Mouse (Mus musculus): ENCODE results near the gene Fyttd1.
"Not testable (repeated sequence)": the region's sequence is repeated elsewhere in the genome, so short reads cannot be mapped to it uniquely, and the experiment has no call there.

The Fyttd1 gene

DNA sequence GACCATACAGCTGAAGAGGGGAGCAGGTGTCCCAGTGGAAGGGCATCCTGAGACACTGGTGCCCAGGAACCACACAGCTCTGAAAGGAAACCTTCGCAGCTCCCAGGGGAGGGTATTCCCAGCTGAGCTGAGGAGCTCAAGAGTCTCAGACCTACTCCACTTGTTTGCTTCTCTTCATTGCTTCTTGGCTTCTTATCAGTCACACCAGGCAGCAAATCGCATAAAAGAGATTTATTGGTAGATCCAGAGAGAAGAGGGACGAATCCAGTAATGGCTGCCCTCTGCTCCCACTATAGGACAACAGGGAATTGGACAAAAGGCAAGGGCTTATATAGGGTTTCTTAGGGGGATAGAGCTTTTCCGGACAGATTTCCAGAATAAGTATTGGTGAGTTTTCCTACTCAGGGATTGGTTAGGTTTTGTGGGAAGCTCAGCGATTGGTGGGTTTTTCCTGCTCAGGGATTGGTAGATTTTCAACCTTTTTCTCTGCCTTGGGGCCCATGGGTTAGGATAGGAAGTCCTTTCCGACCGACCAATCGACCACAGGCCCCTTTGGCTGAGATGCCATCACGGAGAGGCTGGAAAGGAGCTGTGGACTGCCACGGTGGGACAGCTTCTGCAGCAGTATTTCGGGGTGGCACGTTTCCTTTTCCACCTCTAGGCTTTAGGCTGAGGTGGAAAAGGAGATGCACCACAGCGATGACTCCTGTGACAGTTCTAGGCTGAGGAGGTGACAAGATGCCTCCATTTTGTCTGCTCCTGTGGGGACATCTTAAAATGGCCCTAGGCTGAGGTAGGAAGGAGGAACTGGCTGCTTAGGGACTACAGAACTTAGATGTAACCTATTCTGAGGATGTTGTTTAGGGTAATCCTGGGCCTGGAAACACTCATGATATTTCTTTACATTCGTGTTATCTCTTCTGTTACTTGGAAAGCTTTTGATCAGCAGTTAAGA lies 1.9 kb downstream of the Fyttd1 start:
- DNase-seq (ENCODE audit: low spot score in 2 of 2): no peak

DNA sequence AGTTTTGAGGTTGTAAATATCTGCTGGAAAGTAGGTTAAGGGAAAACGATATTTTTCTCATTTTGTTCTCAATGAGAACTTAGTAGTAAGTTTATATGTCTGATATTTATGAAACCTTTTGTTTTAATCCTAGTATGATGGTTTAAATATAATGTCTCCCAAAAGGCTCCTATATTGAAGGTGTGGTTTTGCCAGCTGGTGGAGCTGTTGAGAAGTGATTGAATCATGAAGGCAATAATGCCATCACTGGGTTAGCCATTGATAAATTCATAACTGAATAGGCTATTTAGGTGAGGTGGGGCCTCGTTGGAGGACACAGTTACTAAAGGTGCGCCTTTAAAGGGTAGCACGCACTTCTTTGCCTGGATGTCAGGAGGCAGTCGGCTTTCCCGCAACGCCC lies 4.2 kb downstream of the Fyttd1 start:
- DNase-seq (ENCODE audit: low spot score in 2 of 2): no peak

DNA sequence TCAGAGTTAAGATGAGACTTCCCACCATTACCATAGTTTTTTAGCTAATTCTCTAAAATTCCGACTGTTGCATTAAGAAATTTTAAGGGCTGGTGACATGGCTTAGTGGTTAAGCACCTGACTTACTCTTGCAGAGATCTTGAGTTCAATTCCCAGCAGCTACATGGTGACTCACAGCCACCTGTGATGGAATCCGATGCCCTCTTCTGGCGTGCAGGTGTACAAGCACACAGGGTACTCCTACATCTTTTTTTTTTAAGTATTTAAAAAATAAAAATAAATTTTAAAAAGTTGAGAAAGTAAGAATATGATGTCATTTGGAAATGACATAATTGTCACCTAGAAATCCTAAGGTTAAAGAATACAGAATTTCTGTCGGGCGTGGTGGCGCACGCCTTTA lies 10.7 kb downstream of the Fyttd1 start:
- peak in 1 of 2 experiments; percentile 12 for DNase-seq (ENCODE audit: low spot score in 2 of 2)

DNA sequence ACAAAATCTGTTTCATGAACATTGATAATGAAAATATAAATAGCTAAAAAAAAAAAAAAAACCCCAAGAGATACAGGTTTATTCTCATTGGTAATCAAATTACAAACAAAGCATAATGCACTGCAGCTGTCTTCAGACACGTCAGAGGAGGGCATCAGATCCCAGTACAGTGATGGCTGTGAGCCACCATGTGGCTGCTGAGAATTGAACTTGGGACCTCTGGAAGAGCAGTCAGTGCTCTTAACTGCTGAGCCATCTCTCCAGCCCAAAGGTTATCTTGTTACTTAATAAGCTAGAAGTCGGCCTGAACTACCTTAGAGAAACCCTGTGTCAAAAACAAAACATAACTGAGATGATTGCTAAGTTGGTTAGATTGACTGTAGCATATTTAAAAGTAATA lies 12.6 kb downstream of the Fyttd1 start:
- no peak for DNase-seq (ENCODE audit: low spot score in 2 of 2)

DNA sequence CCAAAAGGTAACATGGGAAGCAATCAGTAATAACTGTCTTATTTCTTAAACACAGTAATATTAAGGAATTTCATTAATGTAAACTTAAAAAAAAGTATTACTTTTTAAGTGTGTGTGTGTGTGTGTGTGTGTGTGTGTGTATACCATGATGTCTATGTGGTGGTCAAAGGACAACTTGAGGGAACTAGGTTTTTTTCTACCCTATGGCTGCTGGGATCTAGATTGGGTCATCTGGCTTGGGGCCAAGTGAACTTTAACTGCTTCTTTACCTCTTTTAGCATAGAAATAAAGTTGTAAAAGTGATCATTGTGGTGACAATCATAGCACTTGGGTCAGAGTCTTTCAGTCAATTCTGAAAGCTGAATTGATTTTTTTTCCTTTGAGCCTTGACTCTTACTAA lies 18.8 kb downstream of the Fyttd1 start:
- DNase-seq (ENCODE audit: low spot score in 2 of 2): no peak

DNA sequence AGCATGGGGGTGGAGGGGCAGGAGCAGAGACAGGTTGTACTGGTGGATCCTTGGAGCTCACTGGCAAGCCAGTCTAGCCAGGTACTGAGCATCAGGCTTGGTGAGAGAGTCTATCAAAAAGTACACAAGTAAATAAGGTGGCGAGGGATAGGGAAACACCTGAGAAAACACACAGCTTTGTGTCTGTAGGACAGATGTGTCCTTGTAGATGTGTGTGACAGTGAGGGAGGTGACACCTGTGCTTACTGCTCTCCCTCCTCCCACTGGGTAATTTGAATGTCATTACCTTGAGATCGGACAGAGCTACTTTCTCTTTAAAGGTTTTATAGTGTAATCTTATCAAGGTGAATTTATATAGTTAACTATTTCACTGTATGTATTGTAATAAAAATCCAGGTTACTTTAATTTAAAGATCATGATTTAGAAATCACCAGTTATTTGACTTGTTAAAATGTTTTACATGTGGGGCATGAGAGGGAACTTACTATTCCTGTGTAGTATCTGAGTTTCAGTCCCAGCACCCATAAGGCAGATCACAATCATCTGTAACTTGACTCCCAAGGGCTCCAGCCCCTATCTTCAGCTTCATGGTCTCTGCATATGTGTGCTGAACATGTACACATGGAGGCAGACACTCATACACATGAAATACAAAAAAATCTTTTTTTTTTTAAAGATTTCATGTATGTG lies 24.2 kb downstream of the Fyttd1 start:
- no peak for DNase-seq (ENCODE audit: low spot score in 2 of 2)

DNA sequence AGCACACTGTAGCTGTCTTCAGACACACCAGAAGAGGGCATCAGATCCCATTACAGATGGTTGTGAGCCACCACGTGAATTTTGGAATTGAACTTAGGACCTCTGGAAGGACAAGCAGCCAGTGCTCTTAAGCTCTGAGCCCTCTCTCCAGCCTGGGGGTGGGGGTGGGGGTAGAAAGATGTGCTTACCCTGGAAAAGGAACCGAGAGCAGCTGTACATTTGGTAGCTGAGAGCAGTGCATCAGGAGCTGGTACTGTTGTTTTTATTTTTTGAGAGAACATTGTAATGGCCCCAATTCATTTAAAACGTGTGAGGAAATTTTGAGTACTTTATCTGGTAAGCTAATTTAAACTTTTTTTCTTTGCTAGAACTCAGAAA lies 24.7 kb downstream of the Fyttd1 start:
- no peak for DNase-seq (ENCODE audit: low spot score in 2 of 2)

DNA sequence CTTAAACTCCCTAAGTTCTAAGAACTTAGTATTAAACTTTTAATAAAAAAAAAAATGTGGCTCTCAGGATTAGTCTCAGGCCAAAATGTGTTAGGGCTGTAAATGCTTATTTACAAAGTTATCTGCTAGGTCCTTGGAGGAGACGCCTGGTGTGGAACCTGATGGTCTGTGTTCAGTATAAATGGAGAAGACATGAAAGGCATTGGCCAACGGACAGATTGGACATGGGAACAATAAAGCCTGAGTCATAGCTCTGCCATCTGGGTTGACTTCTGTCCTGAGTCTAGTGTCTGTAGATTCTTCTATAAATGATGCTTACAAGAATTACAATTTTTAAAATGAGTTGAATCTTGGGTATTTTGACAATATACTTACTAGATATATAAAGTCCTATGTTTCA lies 28.9 kb downstream of the Fyttd1 start:
- no peak for DNase-seq (ENCODE audit: low spot score in 2 of 2)

DNA sequence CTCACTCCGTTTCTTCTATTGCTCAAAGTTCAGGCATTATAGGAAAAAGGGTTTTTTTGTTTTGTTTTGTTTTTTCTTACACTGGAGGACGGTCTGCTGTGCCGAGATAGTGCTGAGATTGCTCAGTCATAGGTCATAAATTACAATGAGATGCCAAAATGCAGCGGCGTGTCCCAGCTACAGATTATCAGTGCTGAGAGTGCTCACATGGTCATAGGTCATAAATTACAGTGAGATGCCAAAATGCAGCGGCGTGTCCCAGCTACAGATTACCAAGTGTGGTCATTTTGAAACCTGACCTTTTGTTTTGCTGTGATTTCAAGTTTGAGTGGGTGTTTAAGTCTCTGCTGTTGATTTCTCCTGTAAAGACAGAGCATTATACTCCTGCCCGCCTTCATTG lies 29.4 kb downstream of the Fyttd1 start:
- no peak for DNase-seq (ENCODE audit: low spot score in 2 of 2)

DNA sequence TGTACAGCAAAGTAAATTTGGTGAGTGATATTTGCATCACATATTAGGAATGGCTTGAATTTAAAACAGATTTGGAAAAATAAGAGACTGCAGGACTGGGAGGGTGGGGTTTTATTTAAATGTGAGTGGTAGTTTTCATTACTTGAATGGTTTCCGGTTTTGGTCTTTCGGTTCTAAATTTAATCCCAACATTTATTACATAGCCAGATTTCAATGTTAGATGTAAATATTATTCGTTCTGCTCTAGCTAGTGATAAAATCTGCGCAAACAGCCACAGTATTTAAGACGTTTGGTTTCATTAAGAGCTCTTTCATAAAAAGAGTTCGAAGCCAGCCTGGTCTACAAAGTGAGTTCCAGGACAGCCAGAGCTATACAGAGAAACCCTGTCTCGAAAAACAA lies 35.9 kb downstream of the Fyttd1 start:
- DNase-seq (ENCODE audit: low spot score in 2 of 2): no peak

DNA sequence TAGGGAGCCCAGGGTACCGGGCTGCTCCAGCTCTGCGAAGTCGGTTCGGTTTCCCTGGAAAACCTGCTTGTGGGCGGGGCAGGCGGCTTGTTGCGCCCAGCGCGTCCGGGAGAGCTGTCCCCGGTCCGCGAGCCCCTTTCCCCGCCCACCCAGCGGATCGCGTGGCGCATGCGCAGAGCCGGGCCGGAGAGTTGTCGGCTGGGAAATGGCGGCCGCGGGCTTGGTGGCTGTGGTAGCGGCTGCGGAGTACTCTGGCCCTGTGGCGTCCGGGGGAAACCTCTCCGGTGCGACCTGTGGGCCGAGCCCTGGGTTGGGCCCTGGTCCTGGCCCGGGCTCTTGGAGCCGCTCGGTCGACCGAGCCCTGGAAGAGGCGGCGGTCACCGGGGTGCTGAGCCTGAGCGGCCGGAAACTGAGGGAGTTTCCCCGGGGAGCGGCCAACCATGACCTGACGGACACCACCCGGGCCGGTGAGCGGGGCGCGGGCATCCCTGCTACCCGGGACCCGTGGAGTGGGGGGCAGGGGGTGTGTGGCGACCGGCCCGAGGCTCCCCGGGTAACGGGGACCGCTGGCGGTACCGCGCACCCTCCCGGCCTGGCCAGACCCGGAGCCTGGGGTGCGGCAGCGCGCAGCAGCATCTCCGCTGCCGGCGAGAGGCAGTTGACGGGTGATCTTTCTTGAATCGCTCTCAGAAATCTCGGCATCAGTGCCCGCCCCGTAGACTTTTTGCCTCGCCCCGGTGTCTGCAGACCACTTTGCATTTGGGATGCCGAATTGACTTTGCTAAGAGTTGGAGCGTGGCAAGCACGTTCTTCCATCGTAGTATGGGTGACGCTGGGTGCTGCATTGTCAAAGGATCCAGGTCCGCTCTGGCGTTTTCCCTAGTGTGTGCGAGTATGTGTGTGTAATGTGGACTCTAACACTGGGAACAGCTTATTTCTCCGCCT lies 36.9 kb downstream of the Fyttd1 start, which contains the start of gene Lrch3:
Lrch3 (plus strand) TSS at position 164 of the 945 bp plus-strand sequence.
- DNase-seq (ENCODE audit: low spot score in 2 of 2): peak; percentile 91 to 92

DNA sequence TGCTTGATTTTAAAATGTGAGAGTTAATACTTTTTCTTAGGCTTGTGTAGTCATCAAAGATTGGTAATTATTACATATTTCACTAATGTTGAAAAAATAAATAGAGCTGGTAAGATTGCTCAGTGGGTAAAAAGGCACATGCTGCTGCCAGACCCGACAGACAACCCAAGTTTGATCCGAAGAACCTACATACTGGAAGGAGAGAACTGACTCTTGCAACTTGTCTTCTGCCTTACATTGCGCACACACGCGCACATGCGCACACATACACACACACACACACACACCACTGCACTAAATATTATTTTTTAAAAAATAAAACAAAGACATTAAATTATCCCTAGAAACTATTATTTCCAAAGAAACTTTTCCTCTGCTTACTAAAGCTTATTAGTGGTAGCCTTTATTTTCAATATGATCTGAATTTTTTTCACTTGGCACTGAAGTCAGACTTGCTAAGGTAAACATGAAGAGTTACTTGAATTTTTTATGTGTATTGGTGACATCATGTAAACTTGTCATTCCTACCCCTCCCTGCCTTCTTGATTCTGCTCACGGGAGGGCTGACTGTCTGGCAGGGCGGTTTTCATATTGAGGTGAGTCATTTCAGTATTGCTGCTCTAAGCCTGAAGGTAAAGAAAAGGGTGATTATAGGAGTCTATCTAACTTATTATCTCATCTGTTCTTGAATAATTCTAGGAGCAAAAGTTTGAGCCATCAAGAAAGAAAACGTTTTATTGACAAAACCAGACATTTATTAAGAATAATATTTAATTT lies 38.2 kb downstream of the Fyttd1 start:
- no peak for DNase-seq (ENCODE audit: low spot score in 2 of 2)

DNA sequence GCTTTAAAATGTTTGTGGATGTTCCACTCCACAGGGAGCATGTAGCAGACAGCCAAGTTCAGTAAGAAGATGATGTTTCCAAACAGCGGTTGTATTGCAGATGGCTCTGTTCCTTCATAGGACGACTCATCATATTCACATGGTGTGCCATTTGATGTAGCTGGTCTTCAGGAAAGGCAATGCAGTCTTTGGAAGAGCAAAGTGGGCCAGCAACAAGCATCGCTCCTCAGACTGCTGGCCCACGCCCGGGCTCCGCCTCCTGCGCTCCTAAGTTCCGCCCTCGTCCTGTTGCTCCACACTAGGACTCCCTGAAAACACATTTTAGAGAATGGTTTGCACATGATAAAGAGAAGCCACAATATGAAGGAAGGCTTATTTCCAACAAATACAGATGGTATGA lies 49.3 kb downstream of the Fyttd1 start:
- DNase-seq (ENCODE audit: low spot score in 2 of 2): not testable (repeated sequence)

DNA sequence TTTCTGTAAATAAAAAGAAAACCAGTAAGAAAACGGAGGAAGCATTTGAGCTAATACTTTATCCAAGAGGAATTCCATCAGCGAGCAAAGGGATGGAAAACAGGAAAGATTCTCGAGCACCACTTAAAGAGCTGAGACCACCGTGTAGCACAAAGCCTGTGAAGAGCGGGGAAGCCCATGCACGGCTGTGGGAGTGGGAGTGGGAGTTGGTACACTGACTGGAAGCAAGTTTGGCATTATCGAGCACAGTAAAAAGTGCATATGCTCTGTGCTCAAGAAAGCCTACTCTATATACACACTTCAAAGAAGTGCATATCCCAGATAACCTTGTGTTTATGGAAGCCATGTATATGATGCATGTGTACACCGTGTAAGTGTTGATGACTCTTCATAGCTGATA lies 49.7 kb downstream of the Fyttd1 start:
- no peak for DNase-seq (ENCODE audit: low spot score in 2 of 2)

DNA sequence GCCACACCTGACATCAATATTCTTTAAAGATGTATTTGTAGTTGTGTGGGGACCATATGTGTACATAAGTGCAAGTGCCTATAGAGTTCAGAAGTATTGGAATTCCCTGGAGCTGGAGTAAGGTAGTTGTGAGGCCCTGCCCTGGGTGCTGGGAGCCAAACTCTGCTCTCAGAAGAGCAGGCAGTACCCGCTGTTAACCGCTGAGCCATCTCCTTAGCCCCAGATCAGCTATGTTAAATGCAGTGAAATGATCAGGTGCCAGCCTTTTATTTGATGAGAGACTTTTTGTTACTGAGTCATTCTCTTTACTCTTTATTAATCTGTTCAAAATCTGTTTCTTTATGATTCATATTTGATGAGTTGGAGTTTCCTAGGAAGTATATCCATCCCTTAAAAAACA lies 52.6 kb downstream of the Fyttd1 start:
- DNase-seq (ENCODE audit: low spot score in 2 of 2): no peak

DNA sequence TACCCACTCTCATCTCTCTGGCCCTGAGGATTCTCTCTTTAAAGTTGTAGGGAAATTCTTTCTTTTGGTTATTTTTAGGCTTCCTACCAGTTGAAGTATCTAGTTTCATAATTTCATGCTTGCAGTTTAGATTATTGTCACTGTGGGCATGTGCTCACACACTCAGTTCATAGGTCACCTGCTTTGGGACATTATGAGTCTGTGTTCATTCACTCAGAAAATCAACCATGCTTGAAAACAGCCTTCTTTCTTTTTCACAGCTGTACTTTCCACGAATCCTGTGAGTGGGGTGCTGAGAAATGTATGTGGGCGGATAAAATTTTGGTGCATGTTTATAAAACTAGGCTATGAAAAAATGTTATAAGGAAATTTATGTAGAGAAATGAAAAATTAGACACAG lies 57.2 kb downstream of the Fyttd1 start:
- no peak for DNase-seq (ENCODE audit: low spot score in 2 of 2)

DNA sequence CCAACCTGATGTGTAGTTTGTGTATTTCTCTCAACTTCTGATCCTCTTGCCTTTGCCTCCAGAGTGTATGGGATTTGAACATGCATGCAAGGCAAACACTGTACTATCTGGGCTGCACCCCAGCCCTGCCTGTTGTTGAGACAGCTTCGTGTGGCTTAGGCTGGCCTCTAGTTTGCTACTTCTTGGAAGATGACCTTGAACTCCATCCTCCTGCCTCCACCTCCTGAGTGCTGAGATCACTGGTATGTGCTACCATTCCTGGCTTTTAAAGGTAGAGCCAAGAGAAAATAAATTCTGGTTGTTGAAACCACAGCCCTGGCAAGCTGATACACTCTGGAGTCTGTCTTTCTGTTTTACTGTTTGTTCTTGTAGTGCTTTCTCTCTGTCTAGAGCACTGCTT lies 57.8 kb downstream of the Fyttd1 start:
- DNase-seq (ENCODE audit: low spot score in 2 of 2): no peak

DNA sequence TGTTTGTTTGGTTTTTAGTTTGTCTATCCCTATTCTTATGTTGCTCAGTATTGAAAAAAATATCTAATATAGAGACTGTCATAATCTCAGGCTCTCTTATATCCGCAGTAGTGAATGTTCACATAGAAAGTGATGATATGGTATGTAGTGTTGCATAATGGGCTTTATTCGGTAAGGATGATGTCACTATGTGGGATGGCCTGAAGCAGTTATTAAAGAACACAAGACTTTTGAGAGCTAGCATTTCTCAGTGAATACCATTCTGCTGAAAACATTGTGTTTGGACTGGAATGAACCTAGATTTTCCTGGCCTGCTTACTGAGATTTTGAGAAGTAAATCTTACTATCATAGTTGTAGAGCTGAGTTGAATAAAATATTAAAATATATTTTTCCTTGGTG lies 60.1 kb downstream of the Fyttd1 start:
- DNase-seq (ENCODE audit: low spot score in 2 of 2): no peak

DNA sequence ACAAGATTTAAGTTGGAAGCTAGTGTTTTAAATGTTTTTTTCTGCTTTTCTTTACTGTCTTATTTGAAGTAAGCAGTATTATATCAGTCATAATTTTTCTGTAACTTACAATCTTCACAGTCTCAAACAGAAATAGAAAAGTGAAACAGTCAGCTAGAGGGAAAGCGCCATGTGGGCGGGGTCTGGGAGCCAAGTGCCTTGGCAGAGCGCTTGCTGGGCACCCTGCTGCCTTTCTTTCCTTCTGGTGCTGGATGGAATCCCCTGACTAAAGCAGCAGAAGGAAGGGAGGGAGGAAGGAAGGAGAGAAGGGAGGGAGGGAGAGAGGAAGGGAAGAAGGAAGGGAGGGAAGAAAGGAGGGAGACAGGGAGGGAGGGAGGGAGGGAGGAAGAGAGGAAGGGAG lies 62.0 kb downstream of the Fyttd1 start:
- DNase-seq (ENCODE audit: low spot score in 2 of 2): not testable (repeated sequence)

DNA sequence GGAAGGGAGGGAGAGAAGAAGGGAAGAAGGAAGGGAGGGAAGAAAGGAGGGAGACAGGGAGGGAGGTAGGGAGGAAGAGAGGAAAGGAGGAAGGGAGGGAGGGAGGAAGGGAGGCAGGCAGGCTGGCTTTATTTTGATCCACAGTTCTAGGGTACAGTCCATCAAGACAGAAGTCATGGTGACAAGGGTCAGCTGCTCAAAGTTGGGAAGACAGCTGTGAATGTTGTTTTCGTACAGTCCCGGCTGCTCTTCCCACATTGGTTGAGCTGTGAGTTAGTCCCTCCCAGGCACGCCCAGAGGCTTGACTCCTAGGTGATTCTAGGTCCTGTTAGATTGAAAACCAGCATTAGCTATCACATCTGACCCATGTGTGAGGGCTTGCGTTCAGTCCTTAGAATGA lies 62.4 kb downstream of the Fyttd1 start:
- not testable (repeated sequence) for DNase-seq (ENCODE audit: low spot score in 2 of 2)

DNA sequence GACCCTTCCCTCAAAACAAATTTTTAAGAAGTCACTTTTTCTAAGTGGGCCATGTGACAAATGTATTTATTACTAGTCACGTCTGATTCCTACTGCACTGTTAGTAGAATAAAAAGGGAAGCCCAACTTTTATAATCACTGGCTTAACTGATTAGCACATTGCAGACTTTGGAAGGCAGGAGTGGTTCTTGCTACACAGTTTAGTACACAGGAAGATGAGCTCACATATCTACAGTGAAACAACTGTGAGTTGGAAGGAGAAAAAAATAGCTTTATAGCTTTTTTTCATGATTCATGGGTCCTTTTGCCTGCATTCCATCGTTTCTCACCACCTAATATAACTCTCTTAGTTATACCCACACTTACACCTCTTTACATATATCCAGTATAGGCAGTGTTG lies 63.9 kb downstream of the Fyttd1 start:
- DNase-seq (ENCODE audit: low spot score in 2 of 2): not testable (repeated sequence)
